Mouse (Mus musculus): ENCODE measurements around the gene B3gnt8. TPM values are rescaled to one million over a fixed set of nuclear protein-coding genes. Genes with fewer than 3 reads are reported as not detected.

B3gnt8 gene
- total and polyA plus RNA-seq, 3 experiments, result 0.46 to 1.6 TPM; not detected in 1

DNA sequence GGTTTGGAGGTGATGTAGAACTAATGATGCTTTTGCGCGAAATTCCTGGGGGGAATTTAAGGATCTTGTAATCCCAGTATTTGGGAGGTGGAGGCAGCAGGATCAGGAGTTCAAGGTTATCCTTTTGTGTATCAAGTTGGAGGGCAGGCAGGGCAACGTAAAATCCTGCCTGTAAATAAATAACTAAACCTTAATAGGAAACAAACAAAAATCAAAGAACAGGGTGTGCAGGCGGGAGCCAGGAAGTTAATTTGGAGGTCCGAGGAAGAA, 6.8 kb upstream of the B3gnt8 start:
- no peak for DNase-seq (ENCODE audit: low read depth, low spot score)

DNA sequence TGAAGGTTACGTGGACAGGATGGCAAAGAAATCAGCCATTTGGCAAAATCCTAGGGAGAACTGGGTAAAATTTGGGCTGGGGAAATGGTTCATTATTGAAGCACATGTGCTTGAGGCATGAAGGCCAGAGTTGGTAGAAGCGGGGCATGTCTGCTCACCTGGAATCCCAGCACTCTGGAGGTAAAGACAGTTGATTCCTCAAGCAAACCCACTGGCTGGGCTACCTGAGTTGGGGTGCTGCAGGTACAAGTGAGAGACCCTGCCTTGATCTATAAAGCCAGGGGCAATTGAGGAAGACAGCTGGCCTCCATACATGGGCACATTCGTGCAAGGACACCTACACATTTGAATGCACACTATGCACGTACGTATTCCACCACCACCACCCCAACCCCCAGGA, 6.4 kb upstream of the B3gnt8 start:
- Histone ChIP-seq H3K79me2 (ENCODE audit: control insufficient read depth, insufficient read depth, low read length, poor library complexity) (no peaks in the 10 kb centered on the region; the same call in 1 of the 2 replicates), H3K4me1 (ENCODE audit: control insufficient read depth in 1 of 2, insufficient read depth in 2 of 2, low read length in 2 of 2) (peaks cover 2 to 20% of the 10 kb centered on the region in 2 experiments; a peak in 3 of 4 replicates), H3K9ac (ENCODE audit: control insufficient read depth, low read depth, low read length, poor library complexity, severe bottlenecking) (no peak overlapping the region; the same call in 1 of the 2 replicates), H3K36me3 (ENCODE audit: control insufficient read depth in 1 of 2, insufficient read depth in 2 of 2, low read length in 2 of 2) (peaks cover 0 to 4% of the 10 kb centered on the region in 2 experiments; a peak in 2 of 4 replicates), H3K27me3 (ENCODE audit: control insufficient read depth in 1 of 2, insufficient read depth in 2 of 2, low read length in 2 of 2) (no peaks in the 10 kb centered on the region), H3K4me3 (ENCODE audit: control insufficient read depth in 1 of 2, insufficient read depth in 1 of 2, low read depth in 2 of 2, low read length in 2 of 2) (no peak overlapping the region), H3K9me3 (replicated peaks; ENCODE audit: insufficient read depth, low read length) (no peaks in the 10 kb centered on the region), H3K27ac (ENCODE audit: control insufficient read depth, low read depth, low read length) (no peak overlapping the region)
- no peak for DNase-seq (ENCODE audit: low read depth, low spot score)
- TF ChIP-seq CHD1 (IDR thresholded peaks at IDR 0.05; ENCODE audit: low read depth, low read length) (no peak), MYC (IDR thresholded peaks at IDR 0.05; ENCODE audit: low read depth, low read length) (no peak), TCF12 (IDR thresholded peaks at IDR 0.05; ENCODE audit: low read depth, low read length) (no peak), E2F4 (IDR thresholded peaks at IDR 0.05; ENCODE audit: borderline replicate concordance, low read depth, low read length) (no peak), MXI1 (IDR thresholded peaks at IDR 0.05; ENCODE audit: low read depth, low read length) (no peak), MAZ (IDR thresholded peaks at IDR 0.05; ENCODE audit: low read depth, low read length) (no peak), POLR2AphosphoS5 (IDR thresholded peaks at IDR 0.05; ENCODE audit: borderline replicate concordance, low read depth, low read length) (no peak), USF2 (IDR thresholded peaks at IDR 0.05; ENCODE audit: borderline replicate concordance in 1 of 2, insufficient read depth in 1 of 2, low read depth in 1 of 2, low read length in 2 of 2) (no peak), BHLHE40 (IDR thresholded peaks at IDR 0.05; ENCODE audit: borderline replicate concordance, low read depth, low read length) (no peak), GATA1 (IDR thresholded peaks at IDR 0.05; ENCODE audit: low read depth, low read length) (no peak), RAD21 (IDR thresholded peaks at IDR 0.05; ENCODE audit: low read depth, low read length) (no peak), KAT2A (conservative IDR thresholded peaks at IDR 0.05; ENCODE audit: low read depth, low read length) (no peak), POLR2AphosphoS2 (IDR thresholded peaks at IDR 0.05; ENCODE audit: low read length) (no peak), MYB (IDR thresholded peaks at IDR 0.05; ENCODE audit: low read depth, low read length) (no peak), ETS1 (IDR thresholded peaks at IDR 0.05; ENCODE audit: low read depth, low read length) (no peak), MEF2A (IDR thresholded peaks at IDR 0.05; ENCODE audit: extremely low read depth, insufficient replicate concordance, low read depth, low read length, poor library complexity, severe bottlenecking) (no peak)

More for the DNA sequence above, 6.8 kb upstream of the B3gnt8 start:
- H3K36me3 ChIP-seq (ENCODE audit: control insufficient read depth in 1 of 2, insufficient read depth in 2 of 2, low read length in 2 of 2), result peaks cover 0 to 4% of the 10 kb centered on the region in 2 experiments; a peak in 2 of 4 replicates
- H3K4me1 ChIP-seq (ENCODE audit: control insufficient read depth in 1 of 2, insufficient read depth in 2 of 2, low read length in 2 of 2), result peaks cover 2 to 20% of the 10 kb centered on the region in 2 experiments; a peak in 3 of 4 replicates
- peak overlapping the region; percentile 77 for H3K9ac ChIP-seq (ENCODE audit: control insufficient read depth, low read depth, low read length, poor library complexity, severe bottlenecking)
- no peaks in the 10 kb centered on the region; the same call in 1 of the 2 replicates for H3K79me2 ChIP-seq (ENCODE audit: control insufficient read depth, insufficient read depth, low read length, poor library complexity)
- peak overlapping the region; percentile 35 for H3K27ac ChIP-seq (ENCODE audit: control insufficient read depth, low read depth, low read length)
- no peaks in the 10 kb centered on the region for H3K9me3 ChIP-seq (replicated peaks; ENCODE audit: insufficient read depth, low read length)
- no peak for TF ChIP-seq POLR2AphosphoS5 (IDR thresholded peaks at IDR 0.05; ENCODE audit: borderline replicate concordance, low read depth, low read length)
- no peak for TF ChIP-seq RAD21 (IDR thresholded peaks at IDR 0.05; ENCODE audit: low read depth, low read length)
- TF ChIP-seq MAX (IDR thresholded peaks at IDR 0.05; ENCODE audit: low read length), result no peak
- no peak for TF ChIP-seq JUND (IDR thresholded peaks at IDR 0.05; ENCODE audit: low read depth, low read length)
- TF ChIP-seq E2F4 (IDR thresholded peaks at IDR 0.05; ENCODE audit: borderline replicate concordance, low read depth, low read length), result no peak
- no peak for TF ChIP-seq CTCF (IDR thresholded peaks at IDR 0.05 in 2 of 3, conservative IDR thresholded peaks at IDR 0.05 in 1 of 3; ENCODE audit: control insufficient read depth in 1 of 3, insufficient read depth in 1 of 3, low read depth in 2 of 3, low read length in 3 of 3, poor library complexity in 1 of 3, severe bottlenecking in 1 of 3)
- TF ChIP-seq ZKSCAN1 (IDR thresholded peaks at IDR 0.05; ENCODE audit: low read depth, low read length), result no peak
- peak overlapping the region; percentile 84 to 96 for H3K4me3 ChIP-seq (ENCODE audit: control insufficient read depth in 1 of 2, insufficient read depth in 1 of 2, low read depth in 2 of 2, low read length in 2 of 2)
- H3K27me3 ChIP-seq (ENCODE audit: control insufficient read depth in 1 of 2, insufficient read depth in 2 of 2, low read length in 2 of 2), result no peaks in the 10 kb centered on the region
